Mouse (Mus musculus) CH12.LX (cell line): Measurements from ENCODE around the gene Nemp1. TPM values are rescaled to one million over a fixed set of nuclear protein-coding genes. Genes with fewer than 3 reads are reported as not detected.

ENCODE experiments used
- DNase-seq: peaks from one replicate; pipeline ENCODE4 v3.0.0-alpha.2; 2013; ENCODE audit errors: extremely low read depth
- H3K27ac ChIP-seq: 2 replicates; pipeline ENCODE4 v1.5.1; 2012; ENCODE audit warnings: low read depth, mild to moderate bottlenecking, control low read depth, moderate library complexity; ENCODE audit not compliant: insufficient read depth
- H3K27me3 ChIP-seq: replicated peaks from 2 replicates; pipeline ENCODE3; 2012; ENCODE audit warnings: inconsistent platforms
- H3K36me3 ChIP-seq, 2 experiments: replicated peaks in 1 of 2; 2 replicates each; pipeline versions ENCODE3 to v1.6.1; 2012; ENCODE audit warnings: inconsistent platforms in 1 of 2, low read length in 1 of 2, mild to moderate bottlenecking in 1 of 2, mixed read lengths in 1 of 2, moderate library complexity in 1 of 2; ENCODE audit not compliant: control insufficient read depth in 1 of 2, insufficient read depth in 1 of 2
- H3K4me1 ChIP-seq, 2 experiments: 2 replicates each; pipeline ENCODE4 v1.6.1; 2012; ENCODE audit warnings: inconsistent platforms in 1 of 2, moderate library complexity in 1 of 2; ENCODE audit not compliant: insufficient read depth in 2 of 2, control insufficient read depth in 1 of 2
- H3K4me2 ChIP-seq: 2 replicates; pipeline ENCODE4 v1.6.1; 2012; ENCODE audit warnings: low read depth, mild to moderate bottlenecking, control low read depth; ENCODE audit not compliant: poor library complexity, insufficient read depth, severe bottlenecking
- H3K4me3 ChIP-seq, 3 experiments: fragments of 150-350 bp in 1 of 3; sonication (generic) in 1 of 3; replicated peaks in 1 of 3; 2 replicates each; pipeline versions ENCODE3 to v1.5.1; 2011 to 2012; ENCODE audit warnings: low read depth in 2 of 3, low read length in 2 of 3, mild to moderate bottlenecking in 2 of 3, moderate library complexity in 2 of 3, control low read depth in 1 of 3, improper control_type of control experiment in 1 of 3, inconsistent platforms in 1 of 3, mixed read lengths in 1 of 3; ENCODE audit not compliant: poor library complexity in 1 of 3
- H3K79me2 ChIP-seq: replicated peaks from 2 replicates; pipeline ENCODE4 v1.6.1; 2012; ENCODE audit warnings: mild to moderate bottlenecking, moderate library complexity; ENCODE audit not compliant: control insufficient read depth, poor library complexity, insufficient read depth, severe bottlenecking; ENCODE audit errors: extremely low read depth
- H3K9ac ChIP-seq: 2 replicates; pipeline ENCODE4 v1.6.1; 2012; ENCODE audit warnings: low read depth, mild to moderate bottlenecking, control low read depth, moderate library complexity; ENCODE audit not compliant: insufficient read depth
- H3K9me3 ChIP-seq: replicated peaks from 2 replicates; pipeline ENCODE3; 2012; ENCODE audit warnings: low read length, inconsistent platforms, mixed read lengths
- CHD2 ChIP-seq: IDR thresholded peaks from 2 replicates; pipeline ENCODE4 v1.6.1; 2011; ENCODE audit warnings: low read length, improper control_type of control experiment
- CTCF ChIP-seq, 2 experiments: IDR thresholded peaks in 1 of 2; conservative IDR thresholded peaks in 1 of 2; 2 replicates each; pipeline ENCODE4 v1.5.1; 2011 to 2012; ENCODE audit warnings: low read depth in 2 of 2, low read length in 2 of 2, improper control_type of control experiment in 1 of 2, inconsistent platforms in 1 of 2, mild to moderate bottlenecking in 1 of 2, moderate library complexity in 1 of 2
- ELF1 ChIP-seq: IDR thresholded peaks from 2 replicates; pipeline ENCODE4 v1.6.1; 2014; ENCODE audit warnings: low read depth, mild to moderate bottlenecking, inconsistent platforms, low read length, improper control_type of control experiment
- IRF4 ChIP-seq: IDR thresholded peaks from 2 replicates; pipeline ENCODE4 v1.6.1; 2014; ENCODE audit warnings: low read depth, mild to moderate bottlenecking, inconsistent platforms, low read length, improper control_type of control experiment
- KAT2A ChIP-seq: IDR thresholded peaks from 2 replicates; pipeline ENCODE4 v1.6.1; 2012; ENCODE audit warnings: low read length, improper control_type of control experiment, inconsistent platforms; ENCODE audit not compliant: insufficient replicate concordance
- MAX ChIP-seq: IDR thresholded peaks from 2 replicates; pipeline ENCODE4 v1.6.1; 2011; ENCODE audit warnings: low read length, improper control_type of control experiment
- MYC ChIP-seq: IDR thresholded peaks from 2 replicates; pipeline ENCODE4 v1.6.1; 2011; ENCODE audit warnings: low read depth, mild to moderate bottlenecking, improper control_type of control experiment, low read length
- NRF1 ChIP-seq: IDR thresholded peaks from 2 replicates; pipeline ENCODE4 v1.6.1; 2014; ENCODE audit warnings: low read depth, mild to moderate bottlenecking, inconsistent platforms, low read length, improper control_type of control experiment, moderate library complexity
- POLR2AphosphoS2 ChIP-seq: IDR thresholded peaks from 2 replicates; pipeline ENCODE4 v1.6.1; 2011; ENCODE audit warnings: low read depth, low read length, improper control_type of control experiment
- RAD21 ChIP-seq: IDR thresholded peaks from 2 replicates; pipeline ENCODE4 v1.6.1; 2011; ENCODE audit warnings: low read depth, mild to moderate bottlenecking, low read length, improper control_type of control experiment, moderate library complexity
- SMC3 ChIP-seq: IDR thresholded peaks from 2 replicates; pipeline ENCODE4 v1.6.1; 2011; ENCODE audit warnings: low read depth, low read length, improper control_type of control experiment
- UBTF ChIP-seq: IDR thresholded peaks from 2 replicates; pipeline ENCODE4 v1.6.1; 2012; ENCODE audit warnings: low read depth, mild to moderate bottlenecking, inconsistent platforms, low read length, improper control_type of control experiment, moderate library complexity
- USF1 ChIP-seq: IDR thresholded peaks from 2 replicates; pipeline ENCODE4 v1.6.1; 2014; ENCODE audit warnings: low read depth, mild to moderate bottlenecking, inconsistent platforms, low read length, improper control_type of control experiment
- ZKSCAN1 ChIP-seq: IDR thresholded peaks from 2 replicates; pipeline ENCODE4 v1.6.1; 2012; ENCODE audit warnings: low read depth, inconsistent platforms, low read length, improper control_type of control experiment, borderline replicate concordance
- ZNF384 ChIP-seq: IDR thresholded peaks from 2 replicates; pipeline ENCODE4 v1.6.1; 2012; ENCODE audit warnings: low read depth, low read length, improper control_type of control experiment, inconsistent platforms
- dilution Hi-C: fragments of 300-500 bp; cut with MboI; formaldehyde crosslinking; loops from 2 replicates; pipeline ENCODE4 v1.14.3; 2020; ENCODE audit warnings: low sequenced_read_pairs; ENCODE audit not compliant: extremely low pct_unique_long_range_greater_than_20kb, extremely low pct_ligation_motif_present
- in situ Hi-C: fragments of 300-500 bp; cut with MboI; formaldehyde crosslinking; loops from 3 replicates; pipeline ENCODE4 v1.14.3; 2019; ENCODE audit warnings: low sequenced_read_pairs, low pct_ligation_motif_present, low pct_unique_long_range_greater_than_20kb, mixed read lengths
- polyA plus RNA-seq: library from polyadenylated mRNA; unstranded; fragments of >175 nt; gene quantifications from 2 replicates; pipeline ENCODE4 v1.2.1, GENCODE M21; 2012; ENCODE audit warnings: low read depth; ENCODE audit not compliant: insufficient read length
- total RNA-seq, 2 experiments: library from RNA; depleted of rRNA; stranded (reverse); fragments of 300-350 nt in 1 of 2; fragments of >200 nt in 1 of 2; gene quantifications; 2 replicates each; pipeline ENCODE4 v1.2.3; 2012 to 2014

The Nemp1 gene
- total and polyA plus RNA-seq, 3 experiments: 8.3 to 17.4 (median 13.2) TPM

DNA sequence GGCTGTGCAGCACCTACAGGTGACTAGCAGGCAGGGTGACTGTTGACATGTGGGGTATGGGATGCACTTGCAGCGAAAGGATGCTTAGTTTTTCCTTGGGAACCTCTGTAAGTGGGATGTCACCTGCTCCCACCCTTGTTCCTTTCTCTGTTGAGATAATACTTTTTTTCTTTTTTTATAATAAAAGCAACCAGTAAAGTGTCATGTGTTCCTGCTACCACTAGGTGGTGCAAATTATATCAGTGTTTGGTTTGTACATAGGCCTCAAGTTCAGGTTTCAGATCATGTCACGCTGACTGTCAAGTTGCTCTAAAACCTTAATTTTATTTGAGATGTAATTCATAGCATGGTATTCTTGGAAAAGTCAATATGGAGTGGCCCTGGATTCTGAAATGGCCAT lies 27.9 kb downstream of the Nemp1 start:
- peaks cover 40 to 82% of the 10 kb centered on the region in 2 experiments for H3K36me3 ChIP-seq
- peak; percentile 35 for DNase-seq

GRCm38 (mm10) chr10:127695775-127696174 lies 29.1 kb downstream of the Nemp1 start:
- no peaks in the 10 kb centered on the region for H3K4me1 ChIP-seq
- H3K9me3 ChIP-seq: no peaks in the 10 kb centered on the region
- dilution Hi-C loops: no loop called here
- H3K4me2 ChIP-seq: no peak overlapping the region
- no peak for TF ChIP-seq MAX
- no peak for TF ChIP-seq IRF4
- no peak for TF ChIP-seq KAT2A
- TF ChIP-seq NRF1: no peak
- TF ChIP-seq CHD2: no peak
- TF ChIP-seq ZNF384: no peak
- TF ChIP-seq, all 38 proteins: peak for 0
- DNase-seq: no peak
- Histone ChIP-seq H3K9ac (no peak overlapping the region), H3K27ac (no peak overlapping the region), H3K36me3 (peaks cover 37 to 81% of the 10 kb centered on the region in 2 experiments), H3K4me3 (no peak overlapping the region), H3K27me3 (no peaks in the 10 kb centered on the region), H3K79me2 (no peaks in the 10 kb centered on the region)
- in situ Hi-C loops: loop anchor here (5.0 kb wide), 1 partner anchor 37 kb away; no protein-coding TSS in a partner anchor

More for the DNA sequence above, 27.9 kb downstream of the Nemp1 start:
- no peaks in the 10 kb centered on the region for H3K4me1 ChIP-seq
- no peak overlapping the region for H3K4me3 ChIP-seq
- in situ Hi-C loops: loop anchor here (5.0 kb wide), 1 partner anchor 38 kb away; no protein-coding TSS in a partner anchor
- H3K27ac ChIP-seq: no peak overlapping the region
- H3K27me3 ChIP-seq: no peaks in the 10 kb centered on the region
- H3K9ac ChIP-seq: no peak overlapping the region
- dilution Hi-C loops: no loop called here
- H3K4me2 ChIP-seq: no peak overlapping the region
- TF ChIP-seq SMC3 (peak; percentile 76), ELF1 (no peak), MYC (0 out of 2 replicates have a peak, but pooled peaks have one; percentile 18), RAD21 (peak; percentile 38), USF1 (no peak), ZKSCAN1 (no peak), MAX (no peak), ZNF384 (peak; percentile 81), POLR2AphosphoS2 (no peak), CTCF (conservative IDR thresholded peaks at IDR 0.05 in 1 of 2, IDR thresholded peaks at IDR 0.05 in 1 of 2; ENCODE audit: low read depth in 2 of 2, low read length in 2 of 2) (peak; percentile 72 to 78), UBTF (no peak)
- H3K79me2 ChIP-seq: no peaks in the 10 kb centered on the region
- no peaks in the 10 kb centered on the region for H3K9me3 ChIP-seq
